Mouse (Mus musculus): Measurements from ENCODE around the gene Numb.
"Not testable (repeated sequence)": the region's sequence is repeated elsewhere in the genome, so short reads cannot be mapped to it uniquely, and the experiment has no call there.

Numb gene

DNA sequence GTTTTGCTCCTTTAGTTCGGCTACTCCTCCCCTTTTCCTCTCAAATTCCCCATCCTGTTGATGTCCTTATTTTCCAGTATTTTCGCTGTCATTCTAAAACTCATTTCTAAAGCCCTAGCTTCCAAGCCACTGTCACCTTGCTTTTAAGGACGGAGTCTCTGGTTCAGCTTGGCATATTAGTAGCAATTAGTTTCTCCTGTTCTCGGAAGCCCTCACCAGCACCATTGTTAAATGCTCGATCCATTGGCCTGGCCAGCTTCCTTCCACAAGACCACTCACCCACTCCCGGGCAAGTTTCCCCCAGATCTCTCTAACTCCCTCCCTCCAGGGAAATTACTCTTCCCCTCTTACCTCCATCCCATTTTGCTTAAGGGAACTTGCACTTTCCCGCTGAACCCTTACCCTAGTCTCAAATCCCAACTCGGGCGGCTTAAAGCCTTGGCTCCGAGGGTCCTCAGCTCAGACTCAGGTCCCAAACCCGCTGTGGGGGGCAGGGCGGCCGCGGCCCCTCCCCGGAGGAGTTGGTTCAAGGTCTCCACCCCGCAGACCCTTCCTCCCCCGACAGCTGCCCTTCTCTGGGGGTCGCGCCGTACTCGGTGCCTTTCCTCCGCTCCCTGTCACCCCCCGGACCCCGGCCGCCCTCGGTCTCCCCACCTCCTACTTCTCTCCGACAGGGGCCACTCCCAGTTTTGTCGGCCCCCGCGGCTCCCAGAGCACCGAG is 853 bp downstream of the Numb start:
- peak in 1 of 2 experiments; percentile 27 for DNase-seq

DNA sequence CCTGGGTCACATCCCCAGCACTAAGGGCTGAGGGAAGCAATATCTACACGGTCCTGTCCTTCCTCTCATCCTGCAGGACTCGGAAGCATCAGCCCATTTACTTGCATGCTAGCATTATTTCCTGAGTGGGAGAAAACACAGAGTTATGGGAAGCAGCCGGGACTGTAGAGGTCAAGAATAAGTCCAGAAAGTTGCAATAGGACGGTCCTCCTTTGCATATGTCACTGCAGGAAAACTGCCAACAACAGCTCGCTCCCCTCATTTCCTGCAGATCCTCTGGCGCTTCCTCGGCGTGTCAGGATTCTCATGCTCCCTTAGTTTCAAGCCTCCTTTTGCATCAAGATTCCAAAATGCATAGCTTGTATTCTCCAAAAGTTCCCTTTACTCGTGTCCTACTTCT is 4.8 kb downstream of the Numb start:
- DNase-seq, result peak in 1 of 2 experiments; percentile 35

DNA sequence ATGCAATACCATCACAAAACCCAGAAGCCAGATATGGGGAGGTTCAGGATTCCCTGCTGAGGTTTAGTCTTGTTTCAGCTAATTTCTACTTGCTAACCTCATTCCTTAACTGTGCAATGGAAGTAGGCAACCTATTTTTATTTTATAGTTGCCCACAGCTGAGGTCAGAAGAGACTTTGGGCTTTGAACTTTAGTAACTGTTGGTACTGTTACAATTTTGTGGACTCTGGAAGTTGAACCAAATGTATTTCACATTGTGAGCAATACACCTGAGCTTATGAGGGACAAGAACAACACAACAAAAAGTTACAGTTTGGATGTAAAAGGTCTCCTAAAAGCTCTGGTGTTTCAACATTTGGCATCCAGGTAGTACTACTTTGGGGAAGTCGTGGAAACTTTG is 6.9 kb downstream of the Numb start:
- peak in 1 of 2 experiments; percentile 37 for DNase-seq

DNA sequence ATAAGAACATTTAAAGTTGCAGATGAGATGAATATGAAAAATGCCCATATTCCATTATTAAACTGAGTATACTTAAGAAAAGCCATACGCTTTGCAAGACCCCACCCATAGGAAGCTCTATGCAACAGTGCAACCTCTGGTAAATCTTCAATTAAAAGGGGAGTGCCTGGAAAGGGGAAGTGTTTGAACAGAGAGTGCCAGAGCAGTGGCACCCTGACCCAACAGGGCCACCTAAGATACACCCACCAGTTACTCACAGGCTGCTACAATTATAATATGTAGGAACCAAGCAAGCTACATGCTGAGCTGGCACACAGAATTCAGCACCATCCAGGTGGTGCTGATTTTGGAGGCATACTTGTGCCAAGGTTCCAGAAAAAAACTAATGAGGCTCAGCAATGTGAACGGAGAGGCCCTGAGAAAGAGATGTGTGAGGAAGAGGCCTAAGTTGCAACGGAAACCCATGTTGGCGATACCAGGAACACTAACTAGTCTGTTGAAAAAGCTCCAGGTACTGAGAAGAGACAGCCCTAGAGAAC is 7.5 kb downstream of the Numb start:
- no peak for DNase-seq

- DNase-seq, result no peak
Measured at GRCm38 (mm10) chr12:83910451-83910850, 11.3 kb downstream of the Numb start.

- DNase-seq, result no peak
Measured at GRCm38 (mm10) chr12:83892926-83893325, 28.8 kb downstream of the Numb start.

GRCm38 (mm10) chr12:83891278-83891677 is 30.5 kb downstream of the Numb start:
- DNase-seq, result no peak

DNA sequence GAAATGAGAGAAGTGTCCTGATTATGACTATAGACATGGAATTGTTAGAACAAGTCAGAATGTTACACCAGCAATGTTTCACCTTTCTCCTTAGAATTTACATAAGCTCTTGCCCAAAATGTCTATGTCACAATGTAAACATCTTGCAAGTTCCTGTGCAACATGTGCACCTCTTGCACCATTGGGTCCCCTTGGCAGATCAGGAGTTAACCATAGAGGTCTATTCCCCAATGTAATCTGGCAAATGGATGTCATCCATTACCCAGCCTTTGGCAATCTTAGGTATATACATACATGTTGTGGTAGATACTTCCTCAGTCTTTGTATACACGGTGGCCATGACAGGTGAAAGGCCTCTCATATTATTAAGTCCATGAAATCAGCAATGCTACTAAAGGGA is 32.6 kb downstream of the Numb start:
- DNase-seq, result no peak

DNA sequence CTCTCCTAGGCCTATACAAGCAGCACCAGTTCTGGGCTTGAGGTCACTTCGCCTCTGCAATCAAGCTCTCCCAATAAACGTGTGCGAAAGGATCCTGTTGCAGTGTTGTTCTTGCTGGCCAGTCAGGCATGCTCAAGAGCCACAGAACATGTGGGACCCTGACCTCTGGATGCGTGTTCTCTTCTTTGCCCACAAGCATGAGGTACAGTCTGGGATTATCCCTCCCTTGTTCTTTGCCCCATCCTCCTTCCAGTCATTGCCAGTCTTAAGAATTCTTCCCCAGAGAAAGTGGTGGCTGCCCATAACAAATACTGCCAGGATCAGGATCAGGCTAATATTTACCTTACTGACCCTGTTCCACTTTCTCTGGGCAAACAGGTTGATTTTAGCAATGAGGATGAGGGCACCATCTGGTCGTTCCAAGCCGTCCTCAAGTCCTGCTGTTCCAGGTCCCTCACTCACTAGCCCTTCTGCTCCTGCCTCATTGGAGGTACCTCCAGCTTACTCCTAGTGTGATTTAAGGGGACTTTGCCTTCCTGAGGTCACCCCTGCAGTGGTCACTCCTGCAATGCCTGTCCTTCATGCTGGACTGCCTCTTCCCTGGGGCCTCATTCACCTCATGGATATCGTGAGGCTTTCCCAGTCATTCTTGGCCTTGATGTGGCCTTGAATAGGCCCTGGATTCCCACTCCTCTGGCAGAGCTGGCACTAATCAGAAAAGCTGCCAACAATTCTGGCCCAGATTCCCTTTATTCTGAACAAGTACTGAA is 36.0 kb downstream of the Numb start:
- DNase-seq, result peak; percentile 32 to 58

- not testable (repeated sequence) for DNase-seq
Measured at GRCm38 (mm10) chr12:83885065-83885464, 36.7 kb downstream of the Numb start.

DNA sequence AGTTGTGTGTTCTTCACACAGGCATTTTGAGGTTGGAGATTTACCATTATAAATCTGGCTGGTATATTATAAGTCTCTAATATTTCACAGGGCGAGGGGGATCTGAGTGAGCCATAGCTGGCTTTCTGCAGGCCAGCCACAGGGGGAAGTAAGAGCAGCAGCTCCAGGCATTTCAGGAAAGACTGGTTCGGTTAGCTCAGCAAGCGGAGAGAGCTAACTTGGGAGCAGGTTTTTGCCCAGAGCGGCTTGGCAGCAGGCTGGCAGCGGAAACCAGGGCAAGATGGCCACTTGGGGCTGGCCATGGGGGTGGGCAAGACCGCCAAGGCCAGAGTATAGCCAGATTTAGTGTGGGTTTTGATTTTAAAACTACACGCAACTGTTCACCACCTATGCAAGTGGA is 39.2 kb downstream of the Numb start:
- DNase-seq, result peak in 1 of 2 experiments; percentile 24

DNA sequence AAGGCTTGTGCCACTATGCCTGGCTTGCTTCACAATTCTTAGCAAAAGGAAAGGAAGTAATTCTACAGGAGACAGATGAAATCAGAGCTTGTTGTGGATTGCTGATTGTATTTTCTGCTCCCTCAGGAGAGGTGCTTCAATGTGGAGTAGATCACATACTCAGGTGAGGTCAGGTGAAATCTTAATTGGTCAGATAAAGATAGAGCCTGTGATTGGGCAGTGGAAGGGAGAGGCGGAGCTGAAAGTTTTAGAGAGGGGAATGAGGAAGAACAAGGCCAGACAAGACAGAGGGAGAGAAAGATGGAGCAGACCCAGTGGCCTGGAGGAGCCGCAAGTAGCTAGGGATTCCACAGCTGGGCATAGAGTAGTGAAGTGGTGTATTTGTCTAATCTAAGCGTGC is 39.6 kb downstream of the Numb start:
- no peak for DNase-seq

DNA sequence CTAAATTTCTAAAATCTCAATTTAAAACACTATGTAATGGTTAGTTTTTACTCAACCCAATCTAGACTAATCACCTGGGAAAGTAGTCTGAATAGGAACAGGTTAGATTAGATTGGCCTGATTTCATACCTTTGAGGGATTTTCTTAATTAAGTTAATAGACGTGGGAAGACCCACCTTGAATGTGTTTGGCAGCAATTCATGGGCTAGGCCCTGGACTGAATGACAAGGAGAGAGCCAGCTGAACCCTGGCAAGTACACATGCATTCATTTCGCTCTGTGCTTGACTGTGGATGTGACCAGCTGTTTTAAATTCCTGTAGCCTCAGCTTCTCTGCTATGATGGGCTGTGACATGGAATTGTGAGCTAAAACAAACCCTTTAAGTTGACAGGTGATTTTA is 40.8 kb downstream of the Numb start:
- DNase-seq, result no peak

DNA sequence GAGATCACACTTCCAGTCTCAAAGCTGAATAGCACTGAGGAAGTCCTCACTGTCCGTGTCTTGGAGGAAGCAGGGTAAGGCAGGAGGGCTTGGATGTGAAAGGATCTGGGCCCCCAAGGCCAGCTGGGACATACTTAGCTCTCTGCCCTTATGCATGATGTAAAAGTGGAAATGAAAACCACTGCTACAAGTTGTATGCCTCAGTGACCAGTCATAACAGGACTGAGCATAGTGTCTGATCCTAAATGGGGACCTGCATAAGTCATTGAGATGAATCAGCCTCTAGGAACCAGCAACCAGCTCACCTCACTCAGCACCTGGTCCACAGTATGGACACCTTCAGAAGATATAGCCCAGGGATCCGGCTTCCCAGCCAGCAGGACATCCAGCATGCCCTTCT is 46.6 kb downstream of the Numb start:
- no peak for DNase-seq

DNA sequence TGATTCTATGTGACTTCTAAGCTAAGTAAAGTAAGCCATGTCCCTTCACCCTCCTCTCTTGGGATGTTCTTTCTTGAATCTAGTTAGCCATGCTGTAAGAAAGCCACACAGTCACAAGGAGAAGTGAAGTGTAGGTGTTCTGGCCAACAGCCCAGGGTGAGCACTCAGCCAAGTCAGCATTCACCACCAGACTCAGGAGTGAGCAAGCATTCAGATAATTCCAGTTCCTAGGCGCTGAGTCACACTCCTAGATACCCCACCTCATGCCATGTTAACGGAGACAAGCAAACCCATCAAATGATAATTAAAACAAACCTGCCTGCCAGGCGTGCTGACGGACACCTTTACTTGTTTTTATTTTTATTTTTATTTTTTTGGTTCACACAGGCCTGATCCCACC is 47.1 kb downstream of the Numb start:
- DNase-seq, result peak; percentile 75 to 76

GRCm38 (mm10) chr12:83864501-83864900 is 57.2 kb downstream of the Numb start:
- no peak for DNase-seq

DNA sequence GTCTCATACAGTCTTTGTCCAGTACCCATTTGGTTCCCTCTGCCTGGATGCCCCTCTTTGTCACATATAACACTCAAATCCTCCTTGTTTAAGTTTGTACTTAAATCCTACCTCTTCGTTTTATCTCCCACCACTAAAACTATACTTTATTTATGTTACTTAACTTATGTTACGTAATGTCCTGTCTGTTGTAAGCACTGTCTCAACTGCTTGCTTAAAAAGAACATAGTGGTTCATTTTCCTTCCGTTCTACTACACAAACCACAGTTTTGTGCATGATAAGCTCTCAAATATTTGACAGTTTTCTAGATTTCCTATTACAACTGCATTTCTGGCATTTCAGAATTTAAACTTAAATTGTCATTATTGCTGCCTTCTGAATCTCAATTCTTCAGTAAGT is 59.9 kb downstream of the Numb start:
- DNase-seq, result no peak

DNA sequence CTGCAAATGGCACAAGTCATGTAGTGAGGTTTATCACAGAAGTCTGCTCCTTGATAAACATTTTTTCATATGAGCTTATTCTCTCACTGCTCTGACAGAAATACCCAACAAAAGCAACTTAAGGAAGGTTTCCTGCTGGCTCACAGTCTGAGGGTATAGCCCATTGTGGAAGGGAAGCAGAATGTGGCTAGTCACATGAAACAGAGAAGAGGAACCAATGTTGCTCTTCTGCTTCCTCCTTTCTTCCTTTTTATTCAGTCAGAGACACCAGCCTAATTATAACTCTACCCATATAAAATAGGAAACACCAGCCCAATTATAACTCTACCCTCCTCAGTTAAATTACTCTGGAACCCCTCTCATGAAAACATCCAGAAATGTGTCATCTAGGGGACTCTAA is 61.0 kb downstream of the Numb start:
- DNase-seq, result no peak

DNA sequence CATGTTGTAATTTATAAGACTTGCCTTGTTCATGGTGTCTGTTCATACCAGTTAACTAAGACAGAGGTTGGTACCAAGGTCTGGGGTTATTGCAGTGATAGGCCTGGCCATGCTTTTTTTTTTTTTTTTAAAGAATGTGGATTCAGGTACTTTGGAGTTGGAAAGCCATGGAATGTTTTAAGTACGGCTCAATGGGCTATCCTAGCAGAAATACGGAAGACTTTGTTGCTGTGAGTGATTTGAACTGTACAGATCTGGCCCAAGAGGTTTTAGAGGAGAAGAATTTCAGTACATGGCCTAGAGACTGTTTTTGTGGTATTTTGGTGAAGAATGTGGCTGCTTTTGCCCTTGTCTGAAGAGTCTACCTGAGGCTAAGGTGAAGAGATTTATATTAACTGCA is 63.7 kb downstream of the Numb start:
- no peak for DNase-seq

GRCm38 (mm10) chr12:83855211-83855610 is 66.5 kb downstream of the Numb start:
- DNase-seq, result no peak

- DNase-seq, result no peak
Measured at GRCm38 (mm10) chr12:83854281-83854680, 67.5 kb downstream of the Numb start.

- no peak for DNase-seq
Measured at GRCm38 (mm10) chr12:83852512-83853213, 69.1 kb downstream of the Numb start.

DNA sequence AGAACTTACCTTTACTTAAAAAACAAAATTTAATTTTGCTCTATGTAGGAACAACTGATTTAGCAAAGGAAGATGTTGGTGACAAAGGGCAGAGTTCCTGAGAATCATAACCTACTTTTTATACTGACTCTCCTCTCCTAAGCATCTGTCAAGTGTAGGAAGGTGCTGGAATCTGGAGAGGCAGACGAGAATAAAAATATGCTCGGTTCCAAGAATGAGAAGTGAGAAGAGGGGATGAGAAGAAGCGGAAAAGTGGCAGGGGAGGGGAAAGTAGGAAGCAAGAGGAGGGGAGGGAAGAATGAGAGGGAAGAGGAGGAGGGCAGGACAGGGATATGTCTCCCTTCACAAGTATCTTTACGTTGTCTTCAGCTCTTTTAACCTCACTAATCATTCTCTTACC is 71.4 kb downstream of the Numb start:
- DNase-seq, result no peak
